Mouse (Mus musculus) CH12.LX (cell line): Measurements from ENCODE around the gene Zfp78. TPM values are rescaled to one million over a fixed set of nuclear protein-coding genes. Genes with fewer than 3 reads are reported as not detected.

ENCODE experiments used
- DNase-seq: peaks from one replicate; pipeline ENCODE4 v3.0.0-alpha.2; 2013; ENCODE audit errors: extremely low read depth
- H3K27ac ChIP-seq: 2 replicates; pipeline ENCODE4 v1.5.1; 2012; ENCODE audit warnings: low read depth, mild to moderate bottlenecking, control low read depth, moderate library complexity; ENCODE audit not compliant: insufficient read depth
- H3K27me3 ChIP-seq: replicated peaks from 2 replicates; pipeline ENCODE3; 2012; ENCODE audit warnings: inconsistent platforms
- H3K36me3 ChIP-seq, 2 experiments: replicated peaks in 1 of 2; 2 replicates each; pipeline versions ENCODE3 to v1.6.1; 2012; ENCODE audit warnings: inconsistent platforms in 1 of 2, low read length in 1 of 2, mild to moderate bottlenecking in 1 of 2, mixed read lengths in 1 of 2, moderate library complexity in 1 of 2; ENCODE audit not compliant: control insufficient read depth in 1 of 2, insufficient read depth in 1 of 2
- H3K4me1 ChIP-seq, 2 experiments: 2 replicates each; pipeline ENCODE4 v1.6.1; 2012; ENCODE audit warnings: inconsistent platforms in 1 of 2, moderate library complexity in 1 of 2; ENCODE audit not compliant: insufficient read depth in 2 of 2, control insufficient read depth in 1 of 2
- H3K4me2 ChIP-seq: 2 replicates; pipeline ENCODE4 v1.6.1; 2012; ENCODE audit warnings: low read depth, mild to moderate bottlenecking, control low read depth; ENCODE audit not compliant: poor library complexity, insufficient read depth, severe bottlenecking
- H3K4me3 ChIP-seq, 3 experiments: fragments of 150-350 bp in 1 of 3; sonication (generic) in 1 of 3; replicated peaks in 1 of 3; 2 replicates each; pipeline versions ENCODE3 to v1.5.1; 2011 to 2012; ENCODE audit warnings: low read depth in 2 of 3, low read length in 2 of 3, mild to moderate bottlenecking in 2 of 3, moderate library complexity in 2 of 3, control low read depth in 1 of 3, improper control_type of control experiment in 1 of 3, inconsistent platforms in 1 of 3, mixed read lengths in 1 of 3; ENCODE audit not compliant: poor library complexity in 1 of 3
- H3K79me2 ChIP-seq: replicated peaks from 2 replicates; pipeline ENCODE4 v1.6.1; 2012; ENCODE audit warnings: mild to moderate bottlenecking, moderate library complexity; ENCODE audit not compliant: control insufficient read depth, poor library complexity, insufficient read depth, severe bottlenecking; ENCODE audit errors: extremely low read depth
- H3K9ac ChIP-seq: 2 replicates; pipeline ENCODE4 v1.6.1; 2012; ENCODE audit warnings: low read depth, mild to moderate bottlenecking, control low read depth, moderate library complexity; ENCODE audit not compliant: insufficient read depth
- H3K9me3 ChIP-seq: replicated peaks from 2 replicates; pipeline ENCODE3; 2012; ENCODE audit warnings: low read length, inconsistent platforms, mixed read lengths
- BHLHE40 ChIP-seq: IDR thresholded peaks from 2 replicates; pipeline ENCODE4 v1.6.1; 2011; ENCODE audit warnings: mild to moderate bottlenecking, low read depth, low read length, improper control_type of control experiment
- CTCF ChIP-seq, 2 experiments: IDR thresholded peaks in 1 of 2; conservative IDR thresholded peaks in 1 of 2; 2 replicates each; pipeline ENCODE4 v1.5.1; 2011 to 2012; ENCODE audit warnings: low read depth in 2 of 2, low read length in 2 of 2, improper control_type of control experiment in 1 of 2, inconsistent platforms in 1 of 2, mild to moderate bottlenecking in 1 of 2, moderate library complexity in 1 of 2
- ELF1 ChIP-seq: IDR thresholded peaks from 2 replicates; pipeline ENCODE4 v1.6.1; 2014; ENCODE audit warnings: low read depth, mild to moderate bottlenecking, inconsistent platforms, low read length, improper control_type of control experiment
- EP300 ChIP-seq: IDR thresholded peaks from 2 replicates; pipeline ENCODE4 v1.6.1; 2011; ENCODE audit warnings: low read length, improper control_type of control experiment
- HCFC1 ChIP-seq: IDR thresholded peaks from 2 replicates; pipeline ENCODE4 v1.6.1; 2012; ENCODE audit warnings: low read depth, mild to moderate bottlenecking, inconsistent platforms, low read length, improper control_type of control experiment
- IRF4 ChIP-seq: IDR thresholded peaks from 2 replicates; pipeline ENCODE4 v1.6.1; 2014; ENCODE audit warnings: low read depth, mild to moderate bottlenecking, inconsistent platforms, low read length, improper control_type of control experiment
- MAFK ChIP-seq: IDR thresholded peaks from 2 replicates; pipeline ENCODE4 v1.6.1; 2011; ENCODE audit warnings: low read length, improper control_type of control experiment; ENCODE audit not compliant: insufficient replicate concordance
- MAX ChIP-seq: IDR thresholded peaks from 2 replicates; pipeline ENCODE4 v1.6.1; 2011; ENCODE audit warnings: low read length, improper control_type of control experiment
- MXI1 ChIP-seq: IDR thresholded peaks from 2 replicates; pipeline ENCODE4 v1.6.1; 2011; ENCODE audit warnings: mild to moderate bottlenecking, low read depth, low read length, improper control_type of control experiment
- NELFE ChIP-seq: IDR thresholded peaks from 2 replicates; pipeline ENCODE4 v1.6.1; 2011; ENCODE audit warnings: low read depth, low read length, improper control_type of control experiment
- POLR2A ChIP-seq: IDR thresholded peaks from 2 replicates; pipeline ENCODE4 v1.6.1; 2011; ENCODE audit warnings: low read depth, mild to moderate bottlenecking, improper control_type of control experiment, low read length
- SIN3A ChIP-seq: IDR thresholded peaks from 2 replicates; pipeline ENCODE4 v1.6.1; 2012; ENCODE audit warnings: low read length, improper control_type of control experiment, inconsistent platforms
- SMC3 ChIP-seq: IDR thresholded peaks from 2 replicates; pipeline ENCODE4 v1.6.1; 2011; ENCODE audit warnings: low read depth, low read length, improper control_type of control experiment
- UBTF ChIP-seq: IDR thresholded peaks from 2 replicates; pipeline ENCODE4 v1.6.1; 2012; ENCODE audit warnings: low read depth, mild to moderate bottlenecking, inconsistent platforms, low read length, improper control_type of control experiment, moderate library complexity
- ZMIZ1 ChIP-seq: IDR thresholded peaks from 2 replicates; pipeline ENCODE4 v1.6.1; 2012; ENCODE audit warnings: low read depth, mild to moderate bottlenecking, inconsistent platforms, low read length, improper control_type of control experiment
- ZNF384 ChIP-seq: IDR thresholded peaks from 2 replicates; pipeline ENCODE4 v1.6.1; 2012; ENCODE audit warnings: low read depth, low read length, improper control_type of control experiment, inconsistent platforms
- dilution Hi-C: fragments of 300-500 bp; cut with MboI; formaldehyde crosslinking; loops from 2 replicates; pipeline ENCODE4 v1.14.3; 2020; ENCODE audit warnings: low sequenced_read_pairs; ENCODE audit not compliant: extremely low pct_unique_long_range_greater_than_20kb, extremely low pct_ligation_motif_present
- in situ Hi-C: fragments of 300-500 bp; cut with MboI; formaldehyde crosslinking; loops from 3 replicates; pipeline ENCODE4 v1.14.3; 2019; ENCODE audit warnings: low sequenced_read_pairs, low pct_ligation_motif_present, low pct_unique_long_range_greater_than_20kb, mixed read lengths
- polyA plus RNA-seq: library from polyadenylated mRNA; unstranded; fragments of >175 nt; gene quantifications from 2 replicates; pipeline ENCODE4 v1.2.1, GENCODE M21; 2012; ENCODE audit warnings: low read depth; ENCODE audit not compliant: insufficient read length
- total RNA-seq, 2 experiments: library from RNA; depleted of rRNA; stranded (reverse); fragments of 300-350 nt in 1 of 2; fragments of >200 nt in 1 of 2; gene quantifications; 2 replicates each; pipeline ENCODE4 v1.2.3; 2012 to 2014

Gene Zfp78
- total and polyA plus RNA-seq, 3 experiments: not detected

GRCm38 (mm10) chr7:6343501-6344071 is 19.5 kb upstream of the Zfp78 start, which contains the start of gene Gm3854:
Gene Gm3854 (plus strand): TSS chr7:6343759.
- no peak within 1 kb of the TSS for H3K4me2 ChIP-seq
- dilution Hi-C loops (no loop called here), in situ Hi-C loops (no loop called here)
- no peak within 1 kb of the TSS for H3K27ac ChIP-seq
- H3K79me2 ChIP-seq: no peaks in the 10 kb centered on the region
- H3K4me1 ChIP-seq: no peaks in the 10 kb centered on the region
- H3K27me3 ChIP-seq: peaks cover 23% of the 10 kb centered on the region
- no peak for TF ChIP-seq NELFE
- TF ChIP-seq ZNF384: no peak
- TF ChIP-seq MAX: no peak
- TF ChIP-seq POLR2A: no peak
- TF ChIP-seq SMC3: no peak
- H3K36me3 ChIP-seq: no peaks in the 10 kb centered on the region
- DNase-seq: no peak
- H3K9me3 ChIP-seq: peaks cover 6% of the 10 kb centered on the region
- no peak within 1 kb of the TSS for H3K9ac ChIP-seq
- H3K4me3 ChIP-seq: no peak within 1 kb of the TSS

- in situ Hi-C loops (no loop called here), dilution Hi-C loops (no loop called here)
- DNase-seq: no peak
- Histone ChIP-seq H3K4me1 (no peaks in the 10 kb centered on the region), H3K36me3 (no peaks in the 10 kb centered on the region), H3K9me3 (peaks cover 6% of the 10 kb centered on the region), H3K4me2 (no peak overlapping the region), H3K4me3 (no peak overlapping the region), H3K27ac (no peak overlapping the region), H3K9ac (no peak overlapping the region), H3K27me3 (peaks cover 20% of the 10 kb centered on the region), H3K79me2 (no peaks in the 10 kb centered on the region)
- TF ChIP-seq IRF4: no peak
- no peak for TF ChIP-seq HCFC1
Observed at GRCm38 (mm10) chr7:6344124-6344523, 19.0 kb upstream of the Zfp78 start.

GRCm38 (mm10) chr7:6358121-6358520 is 5.0 kb upstream of the Zfp78 start:
- Histone ChIP-seq H3K9me3 (peaks cover 7% of the 10 kb centered on the region), H3K4me1 (no peaks in the 10 kb centered on the region), H3K27ac (no peak overlapping the region), H3K4me3 (no peak overlapping the region), H3K36me3 (no peaks in the 10 kb centered on the region), H3K27me3 (peaks cover 31% of the 10 kb centered on the region), H3K9ac (no peak overlapping the region), H3K79me2 (no peaks in the 10 kb centered on the region), H3K4me2 (no peak overlapping the region)
- TF ChIP-seq UBTF: no peak
- no peak for TF ChIP-seq POLR2A
- TF ChIP-seq MAFK: no peak
- no peak for TF ChIP-seq MXI1
- TF ChIP-seq ZMIZ1: no peak
- TF ChIP-seq ELF1: no peak
- no peak for TF ChIP-seq SIN3A
- TF ChIP-seq IRF4: no peak
- TF ChIP-seq EP300: no peak
- no peak for TF ChIP-seq BHLHE40
- no peak for TF ChIP-seq CTCF (conservative IDR thresholded peaks at IDR 0.05 in 1 of 2, IDR thresholded peaks at IDR 0.05 in 1 of 2; ENCODE audit: low read depth in 2 of 2, low read length in 2 of 2)
- in situ Hi-C loops: loop anchor here (25.0 kb wide), 2 partner anchors 304 to 554 kb away; no protein-coding TSS in a partner anchor
- dilution Hi-C loops: no loop called here
- no peak for DNase-seq
